Mouse (Mus musculus) heart, postnatal 0 days (tissue): Measurements from ENCODE around the gene Aprt. TPM values are rescaled to one million over a fixed set of nuclear protein-coding genes. Genes with fewer than 3 reads are reported as not detected.

Experiments used
- ATAC-seq: fragments of 200-750 bp; cut with Nextera tagmentation; 2 replicates; pipeline ENCODE4 v1.8.0; 2017; ENCODE audit warnings: low read depth, moderate number of reproducible peaks, moderate library complexity; ENCODE audit not compliant: insufficient read depth
- DNase-seq: peaks from one replicate; pipeline ENCODE4 v3.0.0-alpha.2; 2016; ENCODE audit warnings: low spot score
- H3K27ac ChIP-seq: fragments of 300-500 bp; sonication (generic); 2 replicates; pipeline ENCODE4 v1.5.1; 2014; ENCODE audit warnings: low read depth, mild to moderate bottlenecking
- H3K27me3 ChIP-seq: fragments of 300-500 bp; sonication (generic); 2 replicates; pipeline ENCODE4 v1.6.1; 2014; ENCODE audit warnings: low read length, mixed read lengths; ENCODE audit not compliant: control insufficient read depth, insufficient read depth
- H3K36me3 ChIP-seq: fragments of 300-500 bp; sonication (generic); replicated peaks from 2 replicates; pipeline ENCODE4 v1.6.1; 2014; ENCODE audit warnings: low read length, mixed read lengths; ENCODE audit not compliant: control insufficient read depth, insufficient read depth
- H3K4me1 ChIP-seq: fragments of 300-500 bp; sonication (generic); 2 replicates; pipeline ENCODE4 v1.6.1; 2014; ENCODE audit warnings: antibody characterized with exemption; ENCODE audit not compliant: control insufficient read depth, insufficient read depth
- H3K4me2 ChIP-seq: fragments of 300-500 bp; sonication (generic); 2 replicates; pipeline ENCODE4 v1.6.1; 2014; ENCODE audit warnings: low read depth, mild to moderate bottlenecking, low read length, moderate library complexity
- H3K4me3 ChIP-seq: fragments of 300-500 bp; sonication (generic); 2 replicates; pipeline ENCODE4 v1.5.1; 2014; ENCODE audit warnings: low read depth, low read length
- H3K9ac ChIP-seq: fragments of 300-500 bp; sonication (generic); replicated peaks from 2 replicates; pipeline ENCODE4 v1.6.1; 2014; ENCODE audit warnings: low read depth, low read length, mixed read lengths
- H3K9me3 ChIP-seq: fragments of 300-500 bp; sonication (generic); replicated peaks from 2 replicates; pipeline ENCODE4 v1.6.1; 2016; ENCODE audit warnings: low read length; ENCODE audit not compliant: control insufficient read depth
- CTCF ChIP-seq: IDR thresholded peaks from 2 replicates; pipeline ENCODE4 v1.5.1; 2016; ENCODE audit warnings: antibody characterized with exemption, control low read depth, low read depth
- EP300 ChIP-seq: IDR thresholded peaks from 2 replicates; pipeline ENCODE4 v1.6.1; 2016; ENCODE audit warnings: antibody characterized with exemption, low read depth
- WGBS: fragments of 180-500 bp; shearing (Covaris S2); extraction: QIAGEN DNeasy Blood & Tissue Kit; methylation state at CpG from one replicate; pipeline ENCODE4 v1.1.7; 2014; 5-methylcytosine and 5-hydroxymethylcytosine counted together
- polyA plus RNA-seq: library from polyadenylated mRNA; unstranded; fragments of >200 nt; fragmentation: Nextera tagmentation; extraction: Ambion mirVana; gene quantifications from 2 replicates; pipeline ENCODE4 v1.2.1, GENCODE M21; 2015
- total RNA-seq: library from RNA; depleted of rRNA; stranded (reverse); fragments of >200 nt; gene quantifications from 2 replicates; pipeline ENCODE4 v1.2.3, GENCODE M21; 2014; ENCODE audit warnings: low replicate concordance

The Aprt gene
- total and polyA plus RNA-seq, 2 experiments from 2014 or later: 112 to 119 TPM

- Histone ChIP-seq H3K4me1 (0 out of 2 replicates have a peak, but pooled peaks cover 10% of the 10 kb centered on the region), H3K4me2 (no peak overlapping the region)
These were observed 38.9 kb downstream of the Aprt start for GRCm38 (mm10) chr8:122537812-122538211.

GRCm38 (mm10) chr8:122537033-122537432 is 39.7 kb downstream of the Aprt start:
- H3K9me3 ChIP-seq: no peaks in the 10 kb centered on the region
- H3K4me1 ChIP-seq: 0 out of 2 replicates have a peak, but pooled peaks cover 10% of the 10 kb centered on the region
- no peak overlapping the region for H3K4me3 ChIP-seq
- TF ChIP-seq EP300 (no peak), CTCF (no peak)
- WGBS: 2% methylated on average over 6 of the region's 6 CpGs
- H3K9ac ChIP-seq: no peak overlapping the region; the same call in 1 of the 2 replicates
- peak; percentile 69 for ATAC-seq
- no peak overlapping the region for H3K4me2 ChIP-seq
- H3K27me3 ChIP-seq: no peaks in the 10 kb centered on the region
- DNase-seq: peak; percentile 47
- H3K36me3 ChIP-seq: no peaks in the 10 kb centered on the region
- H3K27ac ChIP-seq: peak overlapping the region; percentile 49

More at GRCm38 (mm10) chr8:122537812-122538211, 38.9 kb downstream of the Aprt start:
- H3K9me3 ChIP-seq: no peaks in the 10 kb centered on the region
- no peak overlapping the region for H3K9ac ChIP-seq
- no peak overlapping the region for H3K4me3 ChIP-seq
- WGBS: 68% methylated on average over 2 of the region's 2 CpGs
- DNase-seq: no peak
- ATAC-seq: no peak
- H3K27ac ChIP-seq: peak overlapping the region; percentile 49; the same call in 1 of the 2 replicates
- H3K36me3 ChIP-seq: no peaks in the 10 kb centered on the region
- H3K27me3 ChIP-seq: no peaks in the 10 kb centered on the region
- TF ChIP-seq CTCF (no peak), EP300 (no peak)

GRCm38 (mm10) chr8:122531312-122531711 is 45.4 kb downstream of the Aprt start:
- DNase-seq (peak; percentile 28), ATAC-seq (peak; percentile 44)
- H3K4me3 ChIP-seq: no peak overlapping the region
- H3K27me3 ChIP-seq: no peaks in the 10 kb centered on the region
- peaks cover 17% of the 10 kb centered on the region for H3K4me1 ChIP-seq
- H3K4me2 ChIP-seq: peak overlapping the region; percentile 35
- no peaks in the 10 kb centered on the region for H3K36me3 ChIP-seq
- TF ChIP-seq EP300 (peak; percentile 50; the same call in 1 of the 2 replicates), CTCF (no peak)
- peak overlapping the region; percentile 82 for H3K27ac ChIP-seq
- no peaks in the 10 kb centered on the region for H3K9me3 ChIP-seq
- 57% methylated on average over 8 of the region's 8 CpGs for WGBS
- H3K9ac ChIP-seq: no peak overlapping the region

GRCm38 (mm10) chr8:122529159-122529558 is 47.5 kb downstream of the Aprt start:
- Histone ChIP-seq H3K9me3 (no peaks in the 10 kb centered on the region), H3K27me3 (no peaks in the 10 kb centered on the region), H3K9ac (no peak overlapping the region), H3K4me2 (no peak overlapping the region), H3K4me1 (peaks cover 38% of the 10 kb centered on the region), H3K4me3 (no peak overlapping the region), H3K36me3 (no peaks in the 10 kb centered on the region), H3K27ac (no peak overlapping the region)
- WGBS: 85% methylated on average over 4 of the region's 4 CpGs
- TF ChIP-seq CTCF: no peak
- TF ChIP-seq EP300: no peak
- DNase-seq: no peak
- no peak for ATAC-seq

- no peak for ATAC-seq
- Histone ChIP-seq H3K27me3 (no peaks in the 10 kb centered on the region), H3K27ac (0 out of 2 replicates have a peak overlapping the region, but pooled peaks have one; percentile 88), H3K4me1 (peaks cover 50% of the 10 kb centered on the region), H3K9me3 (no peaks in the 10 kb centered on the region), H3K36me3 (no peaks in the 10 kb centered on the region), H3K4me2 (no peak overlapping the region), H3K9ac (no peak overlapping the region), H3K4me3 (no peak overlapping the region)
- 94% methylated on average over 3 of the region's 3 CpGs for WGBS
- no peak for TF ChIP-seq CTCF
- TF ChIP-seq EP300: no peak
- no peak for DNase-seq
These were observed 48.8 kb downstream of the Aprt start for GRCm38 (mm10) chr8:122527937-122528336.

GRCm38 (mm10) chr8:122526526-122527170 is 50.1 kb downstream of the Aprt start:
- Histone ChIP-seq H3K27ac (peak overlapping the region; percentile 88), H3K4me1 (peaks cover 55% of the 10 kb centered on the region), H3K27me3 (no peaks in the 10 kb centered on the region), H3K9me3 (no peaks in the 10 kb centered on the region), H3K4me3 (no peak overlapping the region), H3K36me3 (no peaks in the 10 kb centered on the region), H3K4me2 (peak overlapping the region; percentile 16; the same call in 1 of the 2 replicates), H3K9ac (peak overlapping the region; percentile 30)
- ATAC-seq (peak; percentile 70; the same call in 1 of the 2 replicates), DNase-seq (peak; percentile 63)
- 26% methylated on average over 7 of the region's 7 CpGs for WGBS
- TF ChIP-seq CTCF (no peak), EP300 (peak; percentile 39; the same call in 1 of the 2 replicates)
